ENCODE assay signal across 11 mouse cellular contexts in the genomic region with DNA sequence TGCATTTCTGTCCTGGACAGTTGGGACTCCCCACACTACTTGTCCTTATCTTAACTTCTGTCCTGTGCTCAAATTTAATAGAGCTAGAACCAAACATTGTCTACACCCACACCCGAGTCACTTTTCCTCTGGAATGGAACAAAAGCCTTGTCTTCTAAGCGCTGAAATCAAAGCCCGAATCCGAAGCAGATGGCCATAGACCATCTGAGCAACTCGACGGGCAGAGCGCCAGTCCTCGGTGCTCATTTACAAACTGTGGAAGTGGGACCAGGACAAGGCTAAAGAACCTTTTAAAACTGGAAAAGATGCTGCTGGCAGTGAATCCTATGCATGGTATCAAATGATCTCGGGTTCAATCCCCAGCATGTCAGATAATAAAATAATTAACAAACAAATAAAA. TPM values are rescaled to one million over a fixed set of nuclear protein-coding genes. Genes with fewer than 3 reads are reported as not detected.
DNase-seq lines count a peak whose midpoint lies in the region; ATAC-seq and TF ChIP-seq lines count a peak whose summit lies in the region.
"Had no signal": no experiment of that assay in that cellular context is flagged by ENCODE, and none has a peak within 500 bp of the region (broad histone marks: within the 10 kb centered on the region; RNA-seq: fewer than 3 reads in every experiment).

No protein-coding gene starts in this region.

- no peaks in the 10 kb centered on the region for H3K27me3 ChIP-seq in liver, postnatal 0 days (ENCODE audit: insufficient read depth, low read length)
- H3K27me3 ChIP-seq: embryonic facial prominence, embryonic 13.5 days; liver, embryonic 12.5 days had no signal

- no peak for TF ChIP-seq EP300 in liver, postnatal 0 days (IDR thresholded peaks at IDR 0.05; ENCODE audit: low read depth)

- no peak overlapping the region for H3K9ac ChIP-seq in liver, postnatal 0 days (replicated peaks)
- H3K9ac ChIP-seq: embryonic facial prominence, embryonic 13.5 days; liver, embryonic 12.5 days had no signal

- H3K4me2 ChIP-seq in liver, postnatal 0 days (ENCODE audit: low read depth, low read length), result no peak overlapping the region
- H3K4me2 ChIP-seq: embryonic facial prominence, embryonic 13.5 days; liver, embryonic 12.5 days had no signal

- WGBS in liver, postnatal 0 days (ENCODE audit: insufficient replicate concordance), result 82% methylated on average over 9 of the region's 9 CpGs

- DNase-seq in left cerebral cortex, adult 18-20 months (ENCODE audit: low spot score in 2 of 2), result peak; percentile 55
- no peak for DNase-seq in left cerebral cortex, adult 9 months (ENCODE audit: low spot score in 2 of 2)
- DNase-seq in cerebellum, adult 11-12 months, result peak; percentile 78
- peak; percentile 89 to 91 for DNase-seq in cerebellum, postnatal 10 days
- peak; percentile 44 to 60 for DNase-seq in left cerebral cortex, postnatal 10 days (ENCODE audit: extremely low spot score in 1 of 2, low spot score in 2 of 2)
- DNase-seq in adrenal gland, postnatal 4 days (ENCODE audit: low spot score in 2 of 2), result no peak
- DNase-seq in liver, postnatal 0 days, result no peak
- DNase-seq: retina, postnatal 1 day had no signal

- ATAC-seq in liver, postnatal 0 days, result no peak
- ATAC-seq: intestine, embryonic 16.5 days had no signal

- no peak overlapping the region for H3K27ac ChIP-seq in liver, postnatal 0 days (ENCODE audit: low read depth)
- H3K27ac ChIP-seq: embryonic facial prominence, embryonic 13.5 days; liver, embryonic 12.5 days had no signal

- intact Hi-C loops in left cerebral cortex, postnatal 10 days (cut with DNase I), result no loop called here

- H3K4me3 ChIP-seq in liver, postnatal 0 days (ENCODE audit: low read depth, low read length), result no peak overlapping the region
- H3K4me3 ChIP-seq: embryonic facial prominence, embryonic 13.5 days; liver, embryonic 12.5 days had no signal

- no peaks in the 10 kb centered on the region for H3K9me3 ChIP-seq in liver, postnatal 0 days (ENCODE audit: low read length)
- H3K9me3 ChIP-seq: embryonic facial prominence, embryonic 13.5 days; liver, embryonic 12.5 days had no signal

- no peaks in the 10 kb centered on the region for H3K36me3 ChIP-seq in liver, postnatal 0 days (replicated peaks; ENCODE audit: insufficient read depth, low read length)
- H3K36me3 ChIP-seq: embryonic facial prominence, embryonic 13.5 days; liver, embryonic 12.5 days had no signal

- H3K4me1 ChIP-seq in liver, postnatal 0 days (ENCODE audit: insufficient read depth), result no peaks in the 10 kb centered on the region
- H3K4me1 ChIP-seq: embryonic facial prominence, embryonic 13.5 days had no signal

- no peak for TF ChIP-seq CTCF in liver, postnatal 0 days (IDR thresholded peaks at IDR 0.05; ENCODE audit: low read depth)

RNA-seq across cellular contexts. Expression of a gene that starts 17.5 kb away (rescaled TPM):
- 10 to 100 TPM; 24.2 to 25.5 TPM for total RNA-seq in left cerebral cortex, adult 18-20 months (2021)
- 10 to 100 TPM; 48.9 to 51.1 TPM for total RNA-seq in left cerebral cortex, postnatal 10 days (2021)
- total RNA-seq in adrenal gland, postnatal 4 days (2021), result 10 to 100 TPM; 32.9 to 33.7 TPM
- 7.6 and 8.3 TPM in 2 replicates for polyA plus RNA-seq in liver, postnatal 0 days (2015; fragmentation: Nextera tagmentation; extraction: Ambion mirVana)

RNA-seq across cellular contexts. Expression of a gene that starts 42.8 kb away (rescaled TPM):
- total RNA-seq in left cerebral cortex, adult 18-20 months (2021), result 1 to 10 TPM; 8.8 to 10.0 TPM
- total RNA-seq in left cerebral cortex, postnatal 10 days (2021), result 10 to 100 TPM in 1 of 2 experiments, 1 to 10 TPM in 1; 9.0 to 10.1 TPM
- 10 to 100 TPM; 12.6 to 14.1 TPM for total RNA-seq in adrenal gland, postnatal 4 days (2021)
- polyA plus RNA-seq in liver, postnatal 0 days (2015; fragmentation: Nextera tagmentation; extraction: Ambion mirVana), result 12.4 and 13.1 TPM in 2 replicates

Comparison
In these comparisons a context has a peak if more than half of its experiments do, and no peak if none do; other contexts are left out.
1. DNase-seq: peak in left cerebral cortex, adult 18-20 months (2 of 2), cerebellum, adult 11-12 months (single experiment), cerebellum, postnatal 10 days (2 of 2) and left cerebral cortex, postnatal 10 days (2 of 2); none in left cerebral cortex, adult 9 months (0 of 2), adrenal gland, postnatal 4 days (0 of 2) and liver, postnatal 0 days (single experiment).